Mouse (Mus musculus) adipocyte (in vitro differentiated cells): ENCODE measurements around the gene Sorbs1.

ENCODE experiments used
- DNase-seq: peaks from one replicate; pipeline ENCODE4 v3.0.0-alpha.2; 2016; ENCODE audit warnings: low spot score

Sorbs1 gene

DNA sequence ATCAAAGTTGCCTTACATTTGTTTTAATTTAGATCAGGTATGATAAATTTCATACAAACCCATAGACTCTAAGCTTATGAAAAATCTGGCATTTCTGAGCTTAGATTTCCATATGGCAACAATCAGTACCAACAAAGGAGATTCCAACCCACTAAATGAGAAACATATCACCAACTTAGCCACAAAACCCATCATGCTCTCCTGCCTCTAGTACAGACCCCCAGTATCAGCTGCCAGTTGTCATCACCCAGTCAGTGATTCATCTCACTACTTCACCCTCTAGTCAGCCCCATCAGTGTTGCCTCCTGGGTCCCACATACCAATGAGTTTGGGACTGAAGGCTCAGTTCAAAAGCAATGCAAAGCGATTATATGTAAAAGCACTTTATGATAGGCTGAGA lies 254.1 kb downstream of the Sorbs1 start:
- no peak for DNase-seq

DNA sequence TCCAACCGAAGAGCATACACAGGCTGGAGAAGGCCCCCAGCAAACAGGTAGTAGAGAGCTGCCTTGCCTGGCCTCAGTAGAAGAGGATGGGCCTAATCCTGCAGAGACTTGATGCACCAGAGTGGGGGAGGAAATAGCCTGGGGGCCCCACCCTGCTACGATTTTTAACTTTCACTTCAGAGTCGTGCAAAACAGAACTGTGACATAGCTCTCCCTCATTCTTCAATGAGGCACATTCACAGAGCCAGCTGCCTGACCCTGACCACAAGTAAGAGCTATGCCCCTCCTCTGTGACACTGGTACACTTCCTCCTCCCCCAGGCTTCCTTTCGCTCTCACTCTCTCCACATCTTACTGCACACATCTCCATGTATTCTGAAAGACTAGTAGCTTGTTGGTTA lies 256.2 kb downstream of the Sorbs1 start:
- no peak for DNase-seq

DNA sequence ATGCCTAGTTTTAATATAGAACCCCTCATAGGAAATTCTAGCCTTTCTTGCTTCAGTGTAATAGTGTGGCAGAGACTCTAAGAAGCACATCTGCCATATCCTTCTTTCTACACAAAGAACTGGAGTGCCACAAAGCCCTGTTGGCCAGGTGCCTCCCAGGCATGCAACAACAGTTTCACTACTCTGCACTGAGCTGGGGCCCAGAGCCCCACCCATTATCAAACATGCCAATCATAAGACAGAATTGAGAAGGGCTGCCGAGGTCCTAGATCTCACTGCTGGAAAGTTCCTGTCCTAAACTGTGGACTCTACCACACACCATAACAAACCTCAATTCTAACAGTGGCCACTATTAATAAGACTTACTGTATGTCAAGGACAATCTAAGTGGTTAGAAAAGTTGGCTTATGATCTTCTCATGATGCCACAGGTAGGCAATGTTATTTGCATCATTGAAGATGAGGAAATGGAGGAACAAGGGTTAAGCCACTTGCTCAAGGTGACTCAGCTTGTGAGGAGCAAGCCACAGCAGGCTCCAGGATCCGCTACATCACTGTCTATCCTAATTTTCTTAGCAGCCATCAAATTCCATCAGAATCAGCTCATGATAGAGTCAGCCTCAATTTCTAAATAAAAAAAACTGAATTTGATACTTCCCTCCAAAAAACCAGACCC lies 257.1 kb downstream of the Sorbs1 start:
- DNase-seq: no peak

DNA sequence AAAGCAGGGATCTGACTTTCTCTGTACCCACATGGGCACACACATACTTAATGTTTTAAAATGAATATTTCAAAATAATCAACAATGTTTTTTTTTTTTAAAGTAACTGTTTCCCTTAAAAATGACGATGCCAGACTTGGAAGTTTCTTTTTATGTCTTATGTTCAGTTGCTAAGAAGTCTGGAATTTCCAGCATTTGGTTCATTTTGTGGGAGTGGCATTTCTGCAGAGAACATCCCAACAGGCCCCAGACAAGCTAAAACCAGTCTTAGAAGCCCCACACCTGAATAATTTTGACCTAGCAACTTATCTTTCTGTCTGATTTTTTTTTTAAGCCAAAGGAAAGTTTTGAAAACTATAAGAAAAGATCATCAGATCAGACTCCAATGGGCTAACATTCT lies 258.0 kb downstream of the Sorbs1 start:
- DNase-seq: no peak

DNA sequence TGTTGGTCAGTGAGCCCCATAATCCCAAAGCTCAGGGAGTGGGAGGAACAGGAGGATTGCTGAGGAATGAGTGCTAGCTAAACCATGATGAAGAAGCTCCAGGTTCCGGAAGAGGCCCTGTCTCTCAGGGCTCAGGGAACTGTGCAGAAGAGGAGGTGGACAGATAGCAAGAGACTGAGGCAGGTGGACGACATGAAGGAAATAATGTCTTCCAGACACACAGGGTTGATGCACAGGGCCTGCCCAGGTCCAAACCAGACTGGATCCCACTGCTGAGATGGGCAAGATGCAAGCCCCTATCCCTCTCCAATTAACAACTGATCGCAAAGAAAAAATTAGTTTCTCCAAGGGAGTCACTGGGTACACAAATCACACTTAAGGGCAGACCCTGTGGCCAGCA lies 258.8 kb downstream of the Sorbs1 start:
- no peak for DNase-seq

DNA sequence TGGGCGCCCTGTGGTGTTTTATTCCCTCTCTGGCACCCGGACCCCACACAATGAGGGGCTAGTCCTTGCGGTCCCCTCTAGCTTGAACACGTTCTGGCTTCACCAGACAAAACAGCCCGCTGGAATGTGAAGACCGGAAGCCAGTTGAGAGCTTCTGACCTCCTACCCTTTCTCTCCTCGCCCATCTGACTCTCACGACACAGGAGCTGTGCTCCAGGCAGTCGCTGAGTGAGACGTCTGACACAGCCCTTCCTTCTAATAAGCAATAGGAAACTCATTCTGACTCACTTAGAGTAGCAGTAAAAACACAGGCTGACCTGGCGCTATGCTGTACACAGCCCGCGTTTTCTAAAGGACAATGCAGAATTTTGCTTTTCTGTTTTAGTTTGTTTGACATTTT lies 259.8 kb downstream of the Sorbs1 start:
- peak; percentile 59 for DNase-seq

DNA sequence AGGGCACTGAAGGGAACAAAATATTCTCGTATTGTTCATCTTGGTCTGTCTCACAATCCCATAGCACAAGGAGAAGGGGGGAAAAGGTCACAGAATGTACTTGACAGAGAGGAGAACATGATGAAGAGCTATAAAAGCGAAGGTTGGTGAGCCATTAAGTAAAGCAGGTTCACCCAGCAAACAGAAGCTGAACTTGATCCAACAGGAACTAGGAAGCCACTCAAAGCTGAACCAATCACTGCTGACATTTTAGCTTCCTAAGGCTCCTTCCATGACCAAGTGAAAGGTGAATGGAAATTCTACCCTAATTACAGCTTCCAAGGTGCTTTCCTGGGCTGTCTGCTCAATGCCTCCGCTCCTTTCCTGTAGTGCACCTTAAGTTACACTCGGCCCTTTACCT lies 262.5 kb downstream of the Sorbs1 start:
- DNase-seq: no peak

- no peak for DNase-seq
Measured at GRCm38 (mm10) chr19:40249352-40249751, 264.2 kb downstream of the Sorbs1 start.

DNA sequence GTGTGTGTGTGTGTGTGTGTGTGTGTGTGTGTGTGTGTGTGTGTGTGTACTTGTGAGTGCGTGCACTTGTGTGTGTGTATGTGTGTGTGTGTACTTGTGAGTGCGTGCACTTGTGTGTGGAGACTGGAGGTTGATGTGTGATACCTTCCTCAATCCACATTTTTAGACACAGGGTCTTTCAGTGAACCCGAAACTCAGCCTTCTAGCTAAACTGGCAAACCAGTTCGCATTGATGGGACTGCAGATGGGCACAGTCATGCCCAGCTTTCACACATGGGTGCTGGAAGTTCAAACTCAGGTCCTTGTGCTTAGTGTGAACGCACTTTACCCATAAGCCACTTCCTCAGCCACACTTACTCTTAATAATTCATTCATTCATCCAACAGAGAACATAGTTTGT lies 265.1 kb downstream of the Sorbs1 start:
- DNase-seq: no peak

DNA sequence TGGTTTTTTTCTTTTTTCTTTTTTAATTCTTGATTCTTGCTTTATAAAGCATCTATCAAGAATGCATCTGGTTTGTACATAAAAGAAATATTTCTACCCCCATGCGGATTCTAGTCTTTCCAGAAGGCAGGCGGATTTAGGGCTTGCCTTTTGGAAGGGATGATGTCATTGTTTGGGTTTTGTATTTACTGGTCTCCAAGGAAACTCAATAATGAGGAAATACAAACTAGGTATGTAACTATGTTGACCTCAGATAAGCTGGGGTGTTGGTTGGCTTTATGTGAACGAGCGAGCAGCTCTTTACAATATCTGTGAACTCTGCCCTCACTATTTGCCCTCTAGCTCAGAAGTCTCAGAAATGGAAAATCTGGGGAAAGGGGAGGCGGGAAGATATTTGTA lies 266.3 kb downstream of the Sorbs1 start:
- no peak for DNase-seq

GRCm38 (mm10) chr19:40246646-40247267 lies 266.8 kb downstream of the Sorbs1 start:
- no peak for DNase-seq
